Mouse (Mus musculus): ENCODE measurements at regions not wholly inside any gene's neighbourhood (a gene's known extent, or its start where the extent isn't known, plus 50 kb on each side); places are given as distances from the start of the nearest gene placed in this dataset.

DNA sequence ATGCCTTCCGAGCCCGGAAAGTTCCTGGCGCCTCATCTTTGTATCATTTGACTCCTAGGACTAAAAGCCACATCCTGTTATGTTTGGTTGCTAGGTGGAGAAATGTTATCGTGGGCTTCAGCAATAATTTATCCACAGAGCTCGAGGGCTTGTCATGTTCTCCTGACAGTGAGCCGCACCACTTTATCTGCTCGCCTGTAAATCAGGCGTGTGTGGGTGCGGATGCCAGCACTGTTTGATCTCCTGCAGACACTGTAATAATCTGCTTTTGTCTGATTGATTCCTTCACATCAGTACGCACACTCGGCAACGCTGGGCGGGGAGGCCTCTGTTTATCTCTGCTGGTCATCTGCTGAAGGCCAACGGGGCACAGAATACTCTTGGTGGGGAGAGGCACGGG is 178.5 kb upstream of the Zfp64 start:
- DNase-seq (ENCODE audit: low read depth): no peak

GRCm38 (mm10) chr2:169125476-169125875 is 170.1 kb upstream of the Zfp64 start:
- DNase-seq (ENCODE audit: low read depth): no peak

DNA sequence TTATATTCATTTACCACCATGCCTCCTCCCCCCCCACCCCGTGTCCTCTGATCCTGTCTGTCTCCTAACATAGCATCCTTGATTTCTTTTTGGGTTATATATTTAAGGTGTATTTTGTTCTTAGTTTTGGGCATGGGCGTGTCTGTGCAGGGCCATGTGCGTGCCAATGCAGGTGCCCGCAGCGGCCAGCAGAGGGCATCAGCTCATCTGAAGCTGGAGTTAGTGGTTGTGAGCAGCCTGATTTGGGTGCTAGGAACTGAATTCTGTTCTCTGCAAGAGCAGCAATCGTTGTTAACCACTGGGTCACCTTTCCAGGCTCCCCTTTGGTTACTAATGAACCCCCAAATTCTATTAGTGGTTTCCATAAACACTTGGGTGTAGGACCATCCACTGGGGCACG is 167.5 kb upstream of the Zfp64 start:
- DNase-seq (ENCODE audit: low read depth): no peak

- DNase-seq (ENCODE audit: low read depth): no peak
Observed at GRCm38 (mm10) chr2:169116841-169117240, 161.5 kb upstream of the Zfp64 start.

GRCm38 (mm10) chr2:169109044-169109443 is 153.7 kb upstream of the Zfp64 start:
- no peak for DNase-seq (ENCODE audit: low read depth)

GRCm38 (mm10) chr2:169108037-169108436 is 152.7 kb upstream of the Zfp64 start:
- DNase-seq (ENCODE audit: low read depth): no peak

DNA sequence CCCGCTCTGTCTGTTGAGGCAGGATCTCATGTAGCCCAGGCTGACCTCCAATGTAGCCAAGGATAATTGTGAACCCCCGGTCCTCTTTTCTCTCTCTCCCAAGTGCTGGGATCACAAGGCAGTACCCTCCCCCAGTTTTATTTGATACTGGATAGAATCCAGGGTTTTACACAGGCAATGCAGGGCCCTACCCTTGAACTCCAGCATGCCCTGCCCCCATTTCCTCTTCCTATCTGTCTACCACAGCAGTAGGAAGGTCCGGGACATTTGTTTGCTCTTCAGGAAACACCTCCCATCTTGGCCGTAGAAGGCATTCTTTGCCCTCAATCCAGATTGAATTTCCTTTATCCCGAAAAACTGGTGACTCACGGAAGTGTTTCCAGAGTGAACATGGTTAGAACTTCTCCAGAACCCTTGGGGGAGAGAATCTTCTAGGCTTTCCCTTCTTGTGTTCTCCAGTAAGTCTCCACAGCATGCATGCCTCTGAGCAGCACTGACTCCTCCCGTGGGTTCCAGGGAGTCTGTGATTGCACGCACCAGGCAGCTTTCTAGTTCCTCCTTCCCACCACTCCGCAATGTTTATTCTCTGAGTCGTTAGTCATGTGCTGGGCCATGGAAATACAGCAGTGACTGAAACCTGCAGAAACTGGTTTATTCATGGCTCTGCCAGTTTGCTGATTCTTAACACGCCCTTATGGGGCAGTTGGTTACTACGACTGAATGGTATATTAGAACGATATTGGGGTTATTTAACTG is 146.3 kb upstream of the Zfp64 start:
- DNase-seq (ENCODE audit: low read depth): no peak

DNA sequence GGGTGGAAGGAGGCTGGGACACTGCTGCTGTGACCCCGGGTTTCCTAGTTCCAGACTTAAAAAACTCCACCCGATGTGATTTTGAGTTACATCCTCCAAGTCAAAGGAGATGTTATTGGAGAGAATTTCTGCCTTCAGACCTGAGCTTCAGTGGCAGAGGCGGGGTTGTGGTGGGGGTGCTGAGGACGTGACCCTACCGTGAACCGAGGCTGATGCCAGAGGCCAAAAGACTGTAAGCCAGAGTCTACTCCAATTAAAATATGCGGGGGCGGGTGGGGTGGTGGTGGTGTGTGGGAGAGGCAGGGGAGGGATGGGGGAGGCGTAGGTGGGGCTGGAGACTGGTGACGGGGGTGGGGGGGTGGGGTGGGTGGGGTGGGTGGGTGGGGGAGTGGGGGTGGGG is 145.1 kb upstream of the Zfp64 start:
- DNase-seq (ENCODE audit: low read depth): no peak

GRCm38 (mm10) chr2:169099678-169100077 is 144.3 kb upstream of the Zfp64 start:
- DNase-seq (ENCODE audit: low read depth): no peak

DNA sequence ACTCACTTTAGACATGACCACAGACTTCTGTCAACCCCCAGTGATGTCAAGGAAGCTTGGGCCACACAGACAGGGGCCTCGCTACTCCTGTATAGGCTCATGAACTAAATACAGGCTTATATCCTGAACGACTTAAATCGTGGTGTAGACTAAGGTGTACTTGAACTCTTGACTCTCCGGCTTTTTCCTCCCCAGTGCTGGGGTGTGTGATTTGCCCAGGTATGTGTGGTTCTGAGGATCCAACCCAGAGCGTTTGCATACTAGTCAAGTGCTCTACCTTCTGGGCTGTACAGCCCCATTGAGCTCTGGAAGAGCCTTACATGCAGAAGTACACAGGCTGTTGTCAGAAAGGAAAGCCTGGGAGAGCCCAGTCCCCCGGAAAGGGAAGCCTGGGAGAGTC is 143.2 kb upstream of the Zfp64 start:
- no peak for DNase-seq (ENCODE audit: low read depth)

DNA sequence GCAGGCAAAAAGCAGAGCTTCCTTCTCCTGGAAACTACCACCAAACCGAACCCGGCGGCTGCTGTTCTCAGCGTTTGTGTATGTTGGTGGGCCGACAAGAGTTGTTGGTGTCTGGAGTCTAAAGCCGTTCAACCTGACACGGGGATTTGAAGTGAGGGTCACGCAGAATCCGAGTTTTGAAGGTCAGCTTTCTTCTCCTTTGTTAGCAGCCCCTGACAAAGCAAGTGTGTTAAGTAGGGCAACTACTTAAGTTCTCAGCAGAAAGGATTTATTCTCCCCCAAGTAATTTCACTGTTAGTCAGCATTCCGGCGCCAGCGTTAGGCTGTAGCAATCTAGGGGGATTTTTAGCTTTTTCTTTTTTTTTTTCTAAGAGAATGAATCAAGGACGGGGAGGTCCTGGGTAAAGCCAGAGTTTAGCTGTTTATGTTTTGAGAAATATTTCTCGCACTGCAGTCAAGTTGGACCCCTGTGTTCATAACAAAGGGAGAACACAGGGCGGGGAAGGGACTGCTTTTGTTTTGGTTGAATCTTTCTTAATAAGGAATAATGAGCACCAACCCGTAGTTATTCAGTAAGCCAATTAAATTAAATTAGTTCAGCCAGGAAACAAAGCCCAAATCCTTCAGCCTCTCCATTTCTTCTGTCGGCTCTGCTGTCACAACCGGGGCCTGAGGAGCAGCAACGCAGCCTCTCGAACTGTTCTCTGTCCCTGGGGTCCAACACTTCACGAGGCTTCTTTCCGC is 138.8 kb upstream of the Zfp64 start:
- no peak for DNase-seq (ENCODE audit: low read depth)

DNA sequence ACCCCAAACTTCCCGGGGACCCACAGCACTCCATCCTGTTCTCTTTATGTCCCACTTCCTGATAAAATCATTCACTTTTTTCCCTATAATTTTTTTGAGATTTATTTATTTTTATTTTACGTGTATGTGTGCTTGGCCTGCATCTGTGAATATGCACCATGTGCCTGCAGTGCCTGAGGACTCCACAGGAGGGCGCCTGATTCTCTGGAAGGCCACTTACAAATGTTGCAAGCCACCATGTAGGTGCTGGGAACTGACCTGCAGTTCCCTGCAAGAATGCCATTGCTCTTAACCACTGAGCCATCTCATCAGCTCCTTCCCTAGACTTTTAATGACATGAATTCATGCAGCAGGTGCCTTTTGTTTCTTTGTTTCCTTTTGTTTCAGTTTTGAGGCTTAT is 134.9 kb upstream of the Zfp64 start:
- no peak for DNase-seq (ENCODE audit: low read depth)

- no peak for DNase-seq (ENCODE audit: low read depth)
Observed at GRCm38 (mm10) chr2:169088870-169089484, 133.6 kb upstream of the Zfp64 start.

DNA sequence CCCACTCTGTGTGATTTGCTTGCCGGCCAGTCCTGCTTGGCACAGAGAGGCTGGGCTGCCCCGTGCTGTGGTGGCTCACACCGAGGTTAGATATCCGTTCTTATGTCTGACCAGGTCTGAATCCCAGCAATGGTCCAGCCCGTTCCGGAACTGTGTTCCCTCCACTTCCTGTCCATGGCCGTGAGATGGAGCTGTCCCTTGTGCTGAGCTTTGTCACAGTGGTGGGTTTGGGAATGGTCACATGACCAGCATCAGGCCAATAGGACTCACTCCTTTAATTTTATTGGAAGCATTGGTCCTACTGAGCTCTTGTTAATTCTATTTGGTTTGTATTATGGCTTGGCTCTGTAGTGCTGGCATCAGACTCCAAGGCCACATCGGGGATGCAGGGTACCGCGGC is 132.9 kb upstream of the Zfp64 start:
- DNase-seq (ENCODE audit: low read depth): no peak

DNA sequence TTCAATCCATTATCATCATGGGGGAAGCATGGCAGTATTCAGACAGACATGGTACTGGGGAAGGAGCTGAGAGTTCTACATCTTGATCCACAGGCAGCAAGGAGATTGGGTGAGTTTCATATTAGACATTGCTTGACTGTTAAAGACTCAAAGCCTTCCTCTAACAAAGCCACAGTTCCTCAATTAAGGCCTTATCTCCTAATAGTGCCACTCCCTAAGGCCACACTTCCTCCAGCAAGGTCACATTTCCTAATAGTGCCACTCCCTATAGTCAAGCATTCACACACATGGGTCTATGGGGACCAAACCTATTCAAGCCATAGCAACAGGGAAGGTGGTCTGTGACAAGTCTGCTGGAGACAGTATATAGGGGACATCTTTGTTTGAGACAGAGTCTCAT is 115.9 kb upstream of the Zfp64 start:
- no peak for DNase-seq (ENCODE audit: low read depth)

GRCm38 (mm10) chr2:169065166-169065698 is 109.8 kb upstream of the Zfp64 start:
- no peak for DNase-seq (ENCODE audit: low read depth)

DNA sequence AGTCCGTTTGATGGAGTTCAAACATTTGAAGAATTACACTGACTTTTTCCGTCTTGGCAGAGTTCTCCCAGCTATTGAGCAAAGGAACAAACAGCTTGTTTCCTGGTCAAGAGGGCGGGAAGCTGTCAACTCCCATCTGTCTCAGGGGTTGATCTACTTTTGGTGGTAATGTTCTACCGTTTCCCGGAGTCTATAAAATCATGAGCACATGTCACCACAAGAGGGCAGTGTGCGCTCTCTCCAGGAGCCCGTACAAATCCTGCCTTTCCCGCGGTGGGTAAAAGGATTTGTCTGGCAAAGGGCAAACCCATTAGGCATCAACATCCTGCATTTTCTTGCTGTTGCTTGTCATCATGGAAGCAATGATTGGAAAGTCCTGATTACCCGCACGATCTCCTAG is 106.1 kb upstream of the Zfp64 start:
- peak; percentile 20 for DNase-seq (ENCODE audit: low read depth)

GRCm38 (mm10) chr2:169060495-169060894 is 105.1 kb upstream of the Zfp64 start:
- DNase-seq (ENCODE audit: low read depth): no peak

DNA sequence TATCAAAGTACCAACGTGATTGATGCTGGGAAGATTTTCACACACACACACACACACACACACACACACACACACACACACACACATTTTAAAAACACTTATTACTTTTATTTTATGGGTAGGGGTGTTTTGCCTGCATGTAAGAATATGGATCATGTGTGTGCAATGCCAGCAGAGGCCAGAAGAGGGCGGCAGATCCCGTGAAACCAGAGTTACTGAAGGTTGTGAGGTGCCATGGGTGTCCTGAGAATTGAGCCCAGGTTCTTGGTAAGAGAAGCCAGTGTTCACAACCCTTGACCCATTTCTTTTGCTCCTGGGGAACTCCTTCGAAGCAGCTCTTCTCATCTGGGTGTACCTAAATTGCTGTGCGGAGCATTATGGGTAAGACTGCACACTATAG is 102.4 kb upstream of the Zfp64 start:
- DNase-seq (ENCODE audit: low read depth): no peak

DNA sequence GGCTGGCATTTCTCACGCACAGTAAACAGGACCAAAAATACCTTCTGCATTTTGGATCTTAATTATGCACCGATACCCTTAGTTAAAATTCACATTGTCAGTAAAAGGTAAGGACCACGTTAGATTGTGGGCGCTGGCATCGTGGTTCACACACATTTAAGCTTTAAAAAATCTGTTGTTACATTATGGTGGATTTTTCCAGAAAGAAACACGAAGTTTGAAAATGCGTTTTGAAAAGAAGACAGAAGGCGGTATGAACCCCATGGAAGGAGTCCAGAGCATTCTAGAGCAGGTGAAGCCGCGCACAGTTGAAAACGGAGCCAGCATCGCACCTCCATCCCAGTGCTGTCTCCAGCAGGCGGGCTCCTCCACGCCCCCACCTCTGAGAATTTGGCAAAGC is 94.6 kb upstream of the Zfp64 start:
- no peak for DNase-seq (ENCODE audit: low read depth)

DNA sequence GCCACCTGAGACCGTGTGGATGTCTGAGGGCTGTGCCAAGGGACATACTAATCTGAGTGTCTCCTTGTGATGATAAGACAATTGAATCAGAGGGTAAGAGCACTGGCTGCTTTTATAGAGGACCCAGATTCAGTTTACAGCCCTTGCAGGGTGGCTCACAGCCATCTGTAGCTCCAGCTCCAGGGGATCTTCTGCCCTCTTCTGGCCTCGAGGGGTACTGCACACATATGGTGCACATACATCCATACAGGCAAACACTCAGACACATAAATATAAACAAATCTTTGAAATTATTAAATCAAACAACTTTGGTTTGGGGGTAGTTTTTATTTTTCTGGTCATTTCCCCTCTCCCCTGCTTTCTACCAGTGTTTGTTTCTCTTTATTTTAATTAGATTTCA is 86.4 kb upstream of the Zfp64 start:
- DNase-seq (ENCODE audit: low read depth): no peak

DNA sequence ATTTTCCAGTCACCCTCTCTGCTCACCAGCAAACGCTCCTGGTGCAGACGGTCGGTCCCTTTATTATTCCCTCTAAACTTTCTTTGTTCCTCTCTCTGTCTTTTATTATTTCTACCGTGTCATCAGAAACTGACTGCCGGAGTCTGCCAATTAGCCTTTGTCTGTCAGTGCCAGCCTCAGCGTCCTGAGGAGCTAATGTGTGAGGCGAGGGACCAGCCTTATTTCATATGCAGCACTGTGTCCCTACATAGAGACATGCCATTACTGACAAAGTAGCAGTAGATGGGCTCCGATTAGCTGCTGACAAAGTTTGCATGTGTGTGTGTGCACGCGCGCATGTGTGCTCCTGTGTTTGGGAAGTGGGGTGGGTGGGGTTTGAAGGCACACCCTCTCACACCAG is 82.6 kb upstream of the Zfp64 start:
- DNase-seq (ENCODE audit: low read depth): no peak

- no peak for DNase-seq (ENCODE audit: low read depth)
Observed at GRCm38 (mm10) chr2:169037519-169037918, 82.1 kb upstream of the Zfp64 start.
